Mouse (Mus musculus): Measurements from ENCODE around the gene Pex11g. TPM values are rescaled to one million over a fixed set of nuclear protein-coding genes. Genes with fewer than 3 reads are reported as not detected.

The Pex11g gene
- polyA plus RNA-seq, 1 experiment from 2014 or later, result 5.0 TPM

DNA sequence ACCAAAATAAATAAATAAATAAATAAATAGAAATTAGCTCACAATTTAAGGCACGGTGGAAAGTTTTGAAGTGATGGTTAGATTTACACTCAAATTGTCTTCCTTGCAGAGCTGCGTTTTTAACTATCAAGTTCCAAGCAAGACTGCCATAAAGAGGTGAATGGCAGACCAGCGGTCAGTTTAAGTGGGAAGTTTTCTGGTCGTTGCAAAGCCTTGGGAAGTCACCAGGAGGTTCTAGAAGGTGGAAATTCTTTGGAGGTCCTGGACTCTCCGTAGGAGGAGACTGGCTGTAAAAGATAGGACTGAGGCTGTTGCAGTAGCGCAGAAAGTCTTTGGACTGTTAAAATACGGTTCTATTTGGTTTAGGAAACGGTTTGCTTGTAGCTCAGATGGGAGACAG lies 32.3 kb upstream of the Pex11g start:
- ATAC-seq (ENCODE audit: insufficient number of reproducible peaks, insufficient read depth, low FRiP score, low TSS enrichment), result 0 out of 2 replicates have a peak, but pooled peaks have one; percentile 0

GRCm38 (mm10) chr8:3498583-3498982 lies 31.1 kb upstream of the Pex11g start:
- Histone ChIP-seq H3K4me1 (peaks cover 17% of the 10 kb centered on the region), H3K9ac (no peak overlapping the region), H3K4me3 (no peak overlapping the region), H3K27ac (no peak overlapping the region), H3K36me3 (peaks cover 35% of the 10 kb centered on the region), H3K4me2 (replicated peaks) (no peak overlapping the region), H3K9me3 (peaks cover 19% of the 10 kb centered on the region), H3K27me3 (no peaks in the 10 kb centered on the region)
- WGBS, result 89% methylated on average over 3 of the region's 3 CpGs
- ATAC-seq (ENCODE audit: insufficient number of reproducible peaks, insufficient read depth, low FRiP score, low TSS enrichment), result no peak

More for the DNA sequence above, 32.3 kb upstream of the Pex11g start:
- H3K4me2 ChIP-seq (replicated peaks), result peak overlapping the region; percentile 66
- peak overlapping the region; percentile 83 for H3K4me3 ChIP-seq
- WGBS, result 9% methylated on average over 8 of the region's 8 CpGs
- no peaks in the 10 kb centered on the region for H3K27me3 ChIP-seq
- H3K9ac ChIP-seq, result peak overlapping the region; percentile 78
- peaks cover 16% of the 10 kb centered on the region for H3K9me3 ChIP-seq
- H3K4me1 ChIP-seq, result peaks cover 11% of the 10 kb centered on the region
- peak overlapping the region; percentile 94 for H3K27ac ChIP-seq
- peaks cover 29% of the 10 kb centered on the region for H3K36me3 ChIP-seq

- Histone ChIP-seq H3K9ac (no peak overlapping the region), H3K4me3 (no peak overlapping the region), H3K27me3 (no peaks in the 10 kb centered on the region), H3K9me3 (peaks cover 19% of the 10 kb centered on the region), H3K27ac (no peak overlapping the region), H3K36me3 (peaks cover 35% of the 10 kb centered on the region), H3K4me2 (replicated peaks) (no peak overlapping the region), H3K4me1 (peaks cover 11% of the 10 kb centered on the region)
- 94% methylated on average over 15 of the region's 15 CpGs for WGBS
- no peak for ATAC-seq (ENCODE audit: insufficient number of reproducible peaks, insufficient read depth, low FRiP score, low TSS enrichment)
Observed at GRCm38 (mm10) chr8:3496428-3496748, 28.9 kb upstream of the Pex11g start.

DNA sequence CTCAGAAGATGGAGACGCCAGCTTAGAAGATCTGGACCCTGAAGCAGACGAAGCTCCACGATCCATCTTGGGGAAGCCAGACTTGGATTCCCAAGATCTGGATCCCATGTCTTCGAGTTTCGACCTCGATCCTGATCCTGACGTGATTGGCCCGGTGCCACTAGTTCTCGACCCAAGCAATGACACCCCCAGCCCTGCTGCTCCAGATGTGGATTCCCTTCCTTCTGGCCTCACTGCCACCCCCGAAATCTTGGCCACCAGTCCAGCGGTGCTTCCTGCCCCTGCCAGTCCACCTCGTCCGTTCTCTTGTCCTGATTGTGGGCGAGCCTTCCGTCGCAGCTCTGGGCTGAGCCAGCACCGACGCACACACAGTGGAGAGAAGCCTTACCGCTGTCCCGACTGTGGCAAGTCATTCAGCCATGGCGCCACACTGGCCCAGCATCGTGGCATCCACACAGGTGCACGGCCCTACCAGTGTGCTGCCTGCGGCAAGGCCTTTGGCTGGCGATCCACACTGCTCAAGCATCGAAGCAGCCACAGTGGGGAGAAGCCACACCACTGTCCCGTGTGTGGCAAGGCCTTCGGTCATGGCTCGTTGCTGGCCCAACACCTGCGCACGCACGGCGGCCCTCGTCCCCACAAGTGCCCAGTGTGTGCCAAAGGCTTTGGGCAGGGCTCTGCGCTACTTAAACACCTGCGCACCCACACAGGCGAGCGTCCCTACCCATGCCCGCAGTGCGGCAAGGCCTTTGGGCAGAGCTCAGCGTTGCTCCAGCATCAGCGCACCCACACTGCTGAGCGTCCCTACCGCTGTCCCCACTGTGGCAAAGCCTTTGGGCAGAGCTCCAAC lies 28.3 kb upstream of the Pex11g start:
- H3K27ac ChIP-seq, result no peak overlapping the region
- no peak overlapping the region for H3K4me2 ChIP-seq (replicated peaks)
- H3K9me3 ChIP-seq, result peaks cover 19% of the 10 kb centered on the region
- no peak overlapping the region for H3K9ac ChIP-seq
- no peaks in the 10 kb centered on the region for H3K27me3 ChIP-seq
- H3K4me1 ChIP-seq, result 0 out of 2 replicates have a peak, but pooled peaks cover 6% of the 10 kb centered on the region
- WGBS, result 95% methylated on average over 44 of the region's 44 CpGs
- peaks cover 35% of the 10 kb centered on the region for H3K36me3 ChIP-seq
- ATAC-seq (ENCODE audit: insufficient number of reproducible peaks, insufficient read depth, low FRiP score, low TSS enrichment), result no peak
- H3K4me3 ChIP-seq, result no peak overlapping the region

DNA sequence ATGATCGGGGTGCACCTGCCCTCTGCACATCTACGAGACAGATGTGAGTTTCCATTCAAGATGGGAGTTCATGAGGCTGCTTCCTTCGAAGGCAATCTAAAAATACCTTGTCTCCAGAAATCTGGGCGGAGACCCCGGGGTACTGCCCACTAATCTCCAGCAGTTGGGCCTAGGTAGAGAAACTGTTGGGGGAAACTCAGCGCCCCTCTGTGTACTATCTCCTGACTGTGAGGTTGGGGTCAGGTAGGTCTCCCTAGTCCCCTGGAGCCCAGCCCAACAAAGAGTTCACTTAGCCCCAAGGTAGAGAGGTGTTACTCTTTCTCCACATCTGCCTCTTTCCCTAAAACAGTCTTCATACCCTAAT lies 26.3 kb upstream of the Pex11g start:
- no peak for ATAC-seq (ENCODE audit: insufficient number of reproducible peaks, insufficient read depth, low FRiP score, low TSS enrichment)
- Histone ChIP-seq H3K27ac (peak overlapping the region; percentile 93), H3K9ac (peak overlapping the region; percentile 95), H3K4me1 (0 out of 2 replicates have a peak, but pooled peaks cover 6% of the 10 kb centered on the region), H3K27me3 (no peaks in the 10 kb centered on the region), H3K4me2 (replicated peaks) (peak overlapping the region; percentile 53), H3K36me3 (peaks cover 35% of the 10 kb centered on the region), H3K4me3 (peak overlapping the region; percentile 87), H3K9me3 (peaks cover 19% of the 10 kb centered on the region)
- 40% methylated on average over 6 of the region's 6 CpGs for WGBS

DNA sequence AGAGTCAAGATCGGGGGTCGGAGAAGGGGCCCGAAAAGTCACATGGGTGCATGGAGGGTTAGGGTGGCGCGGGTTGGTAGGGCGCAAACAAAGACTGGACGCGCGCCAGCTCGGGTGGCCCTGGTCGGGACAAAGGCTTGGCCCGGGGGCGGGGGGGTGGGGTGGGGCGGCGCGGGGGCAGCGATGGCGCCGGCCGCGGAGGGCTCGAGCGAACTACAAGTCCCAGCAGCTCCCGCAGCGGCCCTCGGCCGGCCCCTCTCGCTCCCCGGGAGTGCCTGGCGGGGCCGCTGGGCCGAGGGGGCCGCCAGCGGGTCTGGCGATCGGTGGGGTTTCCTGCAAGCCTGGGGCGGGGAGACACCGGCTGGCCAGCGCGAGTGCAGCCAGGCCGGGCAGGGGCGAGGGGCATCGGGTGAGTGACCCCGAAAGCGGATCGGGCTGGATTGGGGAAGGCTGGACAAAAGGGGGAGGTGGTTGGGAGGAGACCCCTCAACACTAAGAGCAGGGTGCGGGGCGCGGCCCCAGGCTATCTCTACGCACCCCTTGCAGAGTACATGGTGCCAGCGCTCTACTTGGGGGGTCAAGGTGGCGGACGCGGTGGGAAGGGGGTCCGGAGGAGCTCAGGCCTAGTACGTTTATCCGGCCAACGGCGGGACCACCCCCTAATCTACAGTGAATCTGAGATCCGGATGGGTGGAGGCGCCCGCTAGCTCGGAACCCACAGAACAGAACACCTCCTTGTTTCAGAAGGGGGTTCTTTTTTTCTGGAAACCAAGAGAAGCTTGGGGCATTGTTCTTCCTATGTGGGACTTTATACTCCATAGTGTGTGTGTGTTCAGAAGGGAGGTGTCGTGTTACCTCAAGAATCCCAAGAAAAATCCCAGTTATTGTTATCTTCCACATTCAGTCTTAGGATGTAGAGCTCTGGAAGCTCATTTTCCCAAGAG lies 25.7 kb upstream of the Pex11g start, which contains the start of gene Zfp358:
Gene Zfp358, plus strand, starts transcription at position 238 of the 944 bp plus-strand sequence.
- H3K4me2 ChIP-seq (replicated peaks), result peak within 1 kb of the TSS; percentile 53
- WGBS, result 1% methylated on average over 43 of the region's 64 CpGs
- H3K9ac ChIP-seq, result peak within 1 kb of the TSS; percentile 95
- peak within 1 kb of the TSS; percentile 87 for H3K4me3 ChIP-seq
- H3K27ac ChIP-seq, result peak within 1 kb of the TSS; percentile 93
- H3K36me3 ChIP-seq, result peaks cover 35% of the 10 kb centered on the region
- peak; percentile 86 for ATAC-seq (ENCODE audit: insufficient number of reproducible peaks, insufficient read depth, low FRiP score, low TSS enrichment)
- peaks cover 19% of the 10 kb centered on the region for H3K9me3 ChIP-seq
- no peaks in the 10 kb centered on the region for H3K27me3 ChIP-seq
- H3K4me1 ChIP-seq, result 0 out of 2 replicates have a peak, but pooled peaks cover 6% of the 10 kb centered on the region

DNA sequence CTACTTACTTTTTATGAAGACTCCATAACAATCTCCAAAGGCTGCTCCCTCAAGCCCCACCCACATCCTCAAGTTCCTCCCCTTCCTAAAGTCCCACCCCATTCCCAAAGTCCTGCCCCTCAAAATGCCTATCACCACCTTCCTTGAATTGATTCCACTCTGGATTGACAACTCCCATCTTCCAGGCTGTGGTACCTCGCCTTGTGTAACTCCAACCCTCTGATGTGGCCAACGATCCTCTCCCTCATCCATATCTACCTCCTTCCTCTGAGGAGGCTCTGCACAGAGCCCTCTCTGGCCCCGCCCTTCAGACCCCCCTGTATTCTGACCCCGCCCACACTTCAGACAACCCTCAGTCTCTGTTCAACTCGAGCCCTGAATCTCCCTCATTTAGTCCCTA lies 17.7 kb upstream of the Pex11g start:
- no peaks in the 10 kb centered on the region for H3K9me3 ChIP-seq
- no peaks in the 10 kb centered on the region for H3K27me3 ChIP-seq
- ATAC-seq (ENCODE audit: insufficient number of reproducible peaks, insufficient read depth, low FRiP score, low TSS enrichment), result no peak
- 21% methylated on average over 5 of the region's 5 CpGs for WGBS
- H3K27ac ChIP-seq, result no peak overlapping the region
- H3K9ac ChIP-seq, result no peak overlapping the region
- H3K36me3 ChIP-seq, result no peaks in the 10 kb centered on the region
- H3K4me2 ChIP-seq (replicated peaks), result no peak overlapping the region
- no peaks in the 10 kb centered on the region for H3K4me1 ChIP-seq
- H3K4me3 ChIP-seq, result no peak overlapping the region

- no peak overlapping the region for H3K4me2 ChIP-seq (replicated peaks)
- H3K9ac ChIP-seq, result no peak overlapping the region
- H3K9me3 ChIP-seq, result no peaks in the 10 kb centered on the region
- no peak overlapping the region for H3K4me3 ChIP-seq
- H3K27ac ChIP-seq, result no peak overlapping the region
- H3K4me1 ChIP-seq, result no peaks in the 10 kb centered on the region
- 89% methylated on average over 7 of the region's 7 CpGs for WGBS
- H3K27me3 ChIP-seq, result no peaks in the 10 kb centered on the region
- no peak for ATAC-seq (ENCODE audit: insufficient number of reproducible peaks, insufficient read depth, low FRiP score, low TSS enrichment)
- H3K36me3 ChIP-seq, result no peaks in the 10 kb centered on the region
Observed at GRCm38 (mm10) chr8:3483546-3483945, 16.1 kb upstream of the Pex11g start.

DNA sequence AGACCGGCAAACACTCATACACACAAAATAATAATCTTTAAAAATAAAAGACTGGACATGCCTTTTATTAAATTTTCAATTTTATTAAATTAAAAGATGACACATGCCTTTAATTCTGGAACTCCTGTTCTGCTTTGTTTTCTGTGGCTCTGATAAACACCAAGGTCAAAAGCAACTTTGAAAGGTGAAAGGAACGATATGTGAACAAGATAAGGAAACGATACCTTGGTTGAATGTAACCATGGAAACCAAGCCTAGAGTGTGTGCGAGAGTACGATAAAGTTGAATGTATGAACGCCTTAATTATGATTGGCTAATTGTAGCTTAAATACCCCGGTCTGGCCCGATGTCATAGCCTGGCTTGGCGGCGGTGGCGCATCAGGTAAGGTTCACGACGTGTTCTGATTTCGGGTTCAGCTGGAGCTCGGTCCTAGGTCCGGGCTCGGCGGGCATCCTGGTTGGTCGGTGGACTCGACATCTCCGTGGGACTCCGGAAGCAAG lies 14.8 kb upstream of the Pex11g start:
- no peaks in the 10 kb centered on the region for H3K36me3 ChIP-seq
- no peak overlapping the region for H3K9ac ChIP-seq
- H3K27me3 ChIP-seq, result 0 out of 2 replicates have a peak, but pooled peaks cover 3% of the 10 kb centered on the region
- H3K27ac ChIP-seq, result no peak overlapping the region
- H3K4me1 ChIP-seq, result no peaks in the 10 kb centered on the region
- no peak for ATAC-seq (ENCODE audit: insufficient number of reproducible peaks, insufficient read depth, low FRiP score, low TSS enrichment)
- no peaks in the 10 kb centered on the region for H3K9me3 ChIP-seq
- H3K4me3 ChIP-seq, result no peak overlapping the region
- WGBS, result 85% methylated on average over 22 of the region's 22 CpGs
- H3K4me2 ChIP-seq (replicated peaks), result no peak overlapping the region

GRCm38 (mm10) chr8:3481605-3482004 lies 14.1 kb upstream of the Pex11g start:
- Histone ChIP-seq H3K4me1 (no peaks in the 10 kb centered on the region), H3K27me3 (peaks cover 8% of the 10 kb centered on the region; the same call in 1 of the 2 replicates), H3K9ac (no peak overlapping the region), H3K27ac (no peak overlapping the region), H3K4me2 (replicated peaks) (no peak overlapping the region), H3K36me3 (no peaks in the 10 kb centered on the region), H3K9me3 (no peaks in the 10 kb centered on the region), H3K4me3 (no peak overlapping the region)
- ATAC-seq (ENCODE audit: insufficient number of reproducible peaks, insufficient read depth, low FRiP score, low TSS enrichment), result no peak
- WGBS, result 68% methylated on average over 5 of the region's 5 CpGs

- 69% methylated on average over 4 of the region's 4 CpGs for WGBS
- H3K27ac ChIP-seq, result no peak overlapping the region
- ATAC-seq (ENCODE audit: insufficient number of reproducible peaks, insufficient read depth, low FRiP score, low TSS enrichment), result no peak
Observed at GRCm38 (mm10) chr8:3480221-3480785, 12.8 kb upstream of the Pex11g start.

More at GRCm38 (mm10) chr8:3480221-3480785, 12.8 kb upstream of the Pex11g start:
- H3K4me2 ChIP-seq (replicated peaks), result no peak overlapping the region
- H3K4me3 ChIP-seq, result no peak overlapping the region
- no peaks in the 10 kb centered on the region for H3K9me3 ChIP-seq
- peaks cover 20% of the 10 kb centered on the region; the same call in 1 of the 2 replicates for H3K27me3 ChIP-seq
- H3K36me3 ChIP-seq, result no peaks in the 10 kb centered on the region
- no peak overlapping the region for H3K9ac ChIP-seq
- 0 out of 2 replicates have a peak, but pooled peaks cover 5% of the 10 kb centered on the region for H3K4me1 ChIP-seq
